Mouse (Mus musculus): ENCODE results near the gene Rbmx2. TPM values are rescaled to one million over a fixed set of nuclear protein-coding genes. Genes with fewer than 3 reads are reported as not detected.

Rbmx2 gene
- total RNA-seq (2012; rRNA removed): 18.6 and 21.2 TPM in 2 replicates
- polyA plus RNA-seq (2012; ENCODE audit: insufficient read depth in 1 of 2, insufficient read length in 2 of 2, low read depth in 1 of 2, low replicate concordance in 2 of 2, missing spikeins in 1 of 2): 10 to 100 TPM in 1 of 2 experiments, not detected in 1; 17.0 TPM

- Histone ChIP-seq H3K9me3 (replicated peaks; ENCODE audit: insufficient read depth, low read length) (no peaks in the 10 kb centered on the region), H3K27me3 (ENCODE audit: control insufficient read depth in 1 of 2, insufficient read depth in 2 of 2, low read length in 2 of 2) (no peaks in the 10 kb centered on the region), H3K79me2 (ENCODE audit: control insufficient read depth, insufficient read depth, low read length, poor library complexity) (peaks cover 12% of the 10 kb centered on the region), H3K27ac (ENCODE audit: control insufficient read depth, low read depth, low read length) (peak within 1 kb of the TSS; percentile 79), H3K9ac (ENCODE audit: control insufficient read depth, low read depth, low read length, poor library complexity, severe bottlenecking) (peak within 1 kb of the TSS; percentile 83), H3K36me3 (ENCODE audit: control insufficient read depth in 1 of 2, insufficient read depth in 2 of 2, low read length in 2 of 2) (0 out of 4 replicates have a peak, but pooled peaks cover 0 to 2% of the 10 kb centered on the region in 2 experiments), H3K4me3 (ENCODE audit: control insufficient read depth in 1 of 2, insufficient read depth in 1 of 2, low read depth in 2 of 2, low read length in 2 of 2) (peak within 1 kb of the TSS; percentile 75 to 83), H3K4me1 (ENCODE audit: control insufficient read depth in 1 of 2, insufficient read depth in 2 of 2, low read length in 2 of 2) (peaks cover 0 to 8% of the 10 kb centered on the region in 2 experiments; a peak in 2 of 4 replicates)
- DNase-seq (ENCODE audit: low read depth, low spot score): peak; percentile 93
- TF ChIP-seq SMC3 (IDR thresholded peaks at IDR 0.05; ENCODE audit: low read depth, low read length) (no peak), NELFE (IDR thresholded peaks at IDR 0.05; ENCODE audit: low read depth, low read length) (no peak), ZNF384 (IDR thresholded peaks at IDR 0.05; ENCODE audit: low read depth, low read length) (no peak), HCFC1 (IDR thresholded peaks at IDR 0.05; ENCODE audit: low read depth, low read length) (peak; percentile 85), ELF1 (IDR thresholded peaks at IDR 0.05; ENCODE audit: low read depth, low read length) (peak; percentile 84), CHD2 (IDR thresholded peaks at IDR 0.05; ENCODE audit: low read length) (no peak), CHD1 (IDR thresholded peaks at IDR 0.05; ENCODE audit: low read depth, low read length) (no peak), ZC3H11A (IDR thresholded peaks at IDR 0.05; ENCODE audit: low read depth, low read length) (no peak), TBP (IDR thresholded peaks at IDR 0.05; ENCODE audit: low read depth, low read length) (peak; percentile 35; the same call in 1 of the 2 replicates), TAL1 (IDR thresholded peaks at IDR 0.05; ENCODE audit: low read length) (no peak), SIN3A (IDR thresholded peaks at IDR 0.05; ENCODE audit: low read length) (peak; percentile 25; the same call in 1 of the 2 replicates), BHLHE40 (IDR thresholded peaks at IDR 0.05; ENCODE audit: borderline replicate concordance, low read depth, low read length) (no peak), GATA1 (IDR thresholded peaks at IDR 0.05; ENCODE audit: low read depth, low read length) (no peak), CTCF (IDR thresholded peaks at IDR 0.05 in 2 of 3, conservative IDR thresholded peaks at IDR 0.05 in 1 of 3; ENCODE audit: control insufficient read depth in 1 of 3, insufficient read depth in 1 of 3, low read depth in 2 of 3, low read length in 3 of 3, poor library complexity in 1 of 3, severe bottlenecking in 1 of 3) (no peak), ETS1 (IDR thresholded peaks at IDR 0.05; ENCODE audit: low read depth, low read length) (no peak), NRF1 (IDR thresholded peaks at IDR 0.05; ENCODE audit: insufficient read depth, low read depth, low read length, poor library complexity, severe bottlenecking) (peak; percentile 82), POLR2AphosphoS5 (IDR thresholded peaks at IDR 0.05; ENCODE audit: borderline replicate concordance, low read depth, low read length) (no peak), UBTF (IDR thresholded peaks at IDR 0.05; ENCODE audit: borderline replicate concordance, insufficient read depth, low read depth, low read length) (no peak), KAT2A (conservative IDR thresholded peaks at IDR 0.05; ENCODE audit: low read depth, low read length) (no peak; the same call in 1 of the 2 replicates), USF2 (IDR thresholded peaks at IDR 0.05; ENCODE audit: borderline replicate concordance in 1 of 2, insufficient read depth in 1 of 2, low read depth in 1 of 2, low read length in 2 of 2) (no peak), POLR2A (IDR thresholded peaks at IDR 0.05; ENCODE audit: control insufficient read depth in 1 of 2, insufficient read depth in 1 of 2, low read depth in 1 of 2, low read length in 2 of 2, poor library complexity in 1 of 2) (peak; percentile 39 to 70; a peak in 3 of 4 replicates), RAD21 (IDR thresholded peaks at IDR 0.05; ENCODE audit: low read depth, low read length) (no peak)
These were observed at the start of gene Rbmx2 for GRCm38 (mm10) chrX:48694864-48695371. TSS of gene Rbmx2 (plus strand) at chrX:48695004.
